Mouse (Mus musculus) kidney, adult 18-20 months (tissue): ENCODE data around the gene Olfr1254.

Experiments used
- DNase-seq: peaks from one replicate; pipeline ENCODE4 v3.0.0; 2021

Gene Olfr1254

GRCm38 (mm10) chr2:89793519-89793918, at the start of gene Olfr1254:
Gene Olfr1254, minus strand, starts transcription at chr2:89793619.
- no peak for DNase-seq

DNA sequence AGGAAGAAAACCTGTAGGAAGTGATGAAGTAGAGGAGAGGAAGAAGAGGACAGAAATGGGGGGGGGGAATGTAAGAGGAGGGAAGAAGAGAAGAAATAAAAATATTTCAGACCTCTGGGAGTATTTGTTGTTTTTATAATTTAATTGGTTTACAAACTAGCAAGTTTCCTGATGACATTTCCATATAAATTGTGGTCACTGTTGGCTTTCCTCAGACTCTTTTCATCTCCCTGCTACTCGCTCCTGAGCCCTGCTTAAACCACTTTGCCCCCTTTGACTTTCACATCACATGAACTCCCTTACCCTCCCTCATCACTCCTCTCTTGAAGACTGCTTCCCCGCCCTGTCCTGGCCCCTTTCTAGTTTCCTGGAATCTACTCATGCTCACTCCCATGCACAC, 48.0 kb upstream of the Olfr1254 start, which contains the start of gene Olfr1256:
Olfr1256 (minus strand) TSS at position 101 of the 400 bp plus-strand sequence.
- no peak for DNase-seq

GRCm38 (mm10) chr2:89820216-89820615, 26.8 kb upstream of the Olfr1254 start:
- DNase-seq, result no peak

DNA sequence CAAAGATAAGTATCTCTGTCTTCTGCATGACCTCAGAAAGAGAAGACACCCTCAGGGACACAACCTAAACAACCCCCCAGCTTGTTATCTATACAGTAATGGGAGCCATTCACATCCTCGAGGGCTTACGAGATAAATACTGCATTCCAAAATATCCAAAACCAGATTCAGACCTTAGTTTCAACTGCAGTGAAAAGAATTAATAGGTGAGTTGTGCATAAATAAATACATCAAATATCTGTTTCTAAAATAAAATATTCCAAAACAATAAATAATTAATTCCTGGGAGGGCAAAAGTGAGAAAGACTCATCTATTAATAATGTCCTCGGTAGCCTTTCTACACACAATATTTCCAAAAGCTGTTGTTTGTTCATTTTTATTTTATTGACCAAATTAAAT, 18.3 kb upstream of the Olfr1254 start, which contains the start of gene Olfr1255:
Olfr1255 (plus strand) TSS at position 301 of the 400 bp plus-strand sequence.
- DNase-seq, result no peak

- no peak for DNase-seq
These were observed 17.3 kb upstream of the Olfr1254 start for GRCm38 (mm10) chr2:89810751-89811150.

DNA sequence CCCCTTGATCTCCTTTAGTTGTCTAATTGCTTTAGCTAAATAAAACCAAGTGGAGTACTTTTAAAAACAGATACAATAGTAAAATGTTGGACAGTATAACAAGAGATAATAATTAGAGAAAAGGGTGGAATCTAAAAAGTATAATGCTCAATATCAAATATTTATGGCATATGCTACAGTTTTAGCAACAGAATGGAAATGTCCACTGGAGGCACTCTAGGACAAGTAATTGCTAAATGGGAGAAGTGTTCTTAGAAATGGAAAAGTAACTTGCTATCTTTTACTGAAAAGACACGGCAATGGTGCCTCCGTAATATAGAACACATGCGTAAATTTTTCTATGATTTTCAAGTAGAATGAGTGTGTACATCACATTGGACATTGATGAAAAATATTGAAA, 6.2 kb upstream of the Olfr1254 start:
- DNase-seq, result no peak

DNA sequence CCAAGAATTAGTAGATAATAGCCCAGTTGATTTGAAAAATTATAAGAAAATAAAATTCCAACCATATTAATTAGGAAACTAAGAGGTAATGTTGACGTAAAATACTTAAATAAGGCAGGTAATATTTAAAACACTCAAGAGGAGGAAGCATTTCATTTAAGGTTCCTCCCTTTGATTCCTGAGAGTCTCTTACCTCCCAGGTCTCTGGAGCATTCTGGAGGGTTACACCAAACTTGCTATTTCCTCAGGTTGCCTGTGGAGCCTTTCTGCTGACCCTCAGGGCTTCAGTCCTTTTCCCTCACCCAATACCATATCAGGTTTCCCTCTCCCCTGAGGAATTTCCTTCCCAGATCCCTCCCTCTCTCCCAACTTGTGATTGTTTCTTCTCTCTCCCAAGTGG, 36.4 kb downstream of the Olfr1254 start, which contains the start of gene Olfr1253:
Olfr1253 (minus strand) TSS at position 101 of the 400 bp plus-strand sequence.
- DNase-seq, result no peak
